Mouse (Mus musculus): ENCODE measurements around the gene Hmces.

Gene Hmces

GRCm38 (mm10) chr6:87913661-87914325 is at the start of gene Hmces:
Gene Hmces (plus strand): TSS chr6:87913935.
- peak; percentile 45 for DNase-seq (ENCODE audit: low read depth, low spot score)

GRCm38 (mm10) chr6:87866211-87866610 is 47.5 kb upstream of the Hmces start:
- no peak for DNase-seq (ENCODE audit: low read depth, low spot score)

GRCm38 (mm10) chr6:87867256-87867655 is 46.5 kb upstream of the Hmces start:
- no peak for DNase-seq (ENCODE audit: low read depth, low spot score)

- DNase-seq (ENCODE audit: low read depth, low spot score): no peak
Observed at GRCm38 (mm10) chr6:87868871-87869506, 44.7 kb upstream of the Hmces start.

- no peak for DNase-seq (ENCODE audit: low read depth, low spot score)
Observed at GRCm38 (mm10) chr6:87870440-87870839, 43.3 kb upstream of the Hmces start.

GRCm38 (mm10) chr6:87871240-87871639 is 42.5 kb upstream of the Hmces start:
- DNase-seq (ENCODE audit: low read depth, low spot score): no peak

- DNase-seq (ENCODE audit: low read depth, low spot score): no peak
Observed at GRCm38 (mm10) chr6:87873104-87873503, 40.6 kb upstream of the Hmces start.

- no peak for DNase-seq (ENCODE audit: low read depth, low spot score)
Observed at GRCm38 (mm10) chr6:87873963-87874362, 39.8 kb upstream of the Hmces start.

GRCm38 (mm10) chr6:87875083-87875482 is 38.7 kb upstream of the Hmces start:
- DNase-seq (ENCODE audit: low read depth, low spot score): no peak

GRCm38 (mm10) chr6:87875562-87875961 is 38.2 kb upstream of the Hmces start:
- DNase-seq (ENCODE audit: low read depth, low spot score): no peak

- DNase-seq (ENCODE audit: low read depth, low spot score): no peak
Observed at GRCm38 (mm10) chr6:87876068-87876643, 37.6 kb upstream of the Hmces start.

GRCm38 (mm10) chr6:87879010-87879409 is 34.7 kb upstream of the Hmces start:
- no peak for DNase-seq (ENCODE audit: low read depth, low spot score)

- DNase-seq (ENCODE audit: low read depth, low spot score): no peak
Observed at GRCm38 (mm10) chr6:87879628-87880027, 34.1 kb upstream of the Hmces start.

- no peak for DNase-seq (ENCODE audit: low read depth, low spot score)
Observed at GRCm38 (mm10) chr6:87882221-87882620, 31.5 kb upstream of the Hmces start.

GRCm38 (mm10) chr6:87882816-87883215 is 30.9 kb upstream of the Hmces start:
- DNase-seq (ENCODE audit: low read depth, low spot score): peak; percentile 36

- no peak for DNase-seq (ENCODE audit: low read depth, low spot score)
Observed at GRCm38 (mm10) chr6:87886721-87887120, 27.0 kb upstream of the Hmces start.

GRCm38 (mm10) chr6:87887594-87888233 is 26.0 kb upstream of the Hmces start, which contains the start of gene Copg1:
Gene Copg1 (plus strand): TSS chr6:87887814.
- DNase-seq (ENCODE audit: low read depth, low spot score): peak; percentile 94

GRCm38 (mm10) chr6:87893931-87894330 is 19.8 kb upstream of the Hmces start:
- DNase-seq (ENCODE audit: low read depth, low spot score): no peak

GRCm38 (mm10) chr6:87898028-87898427 is 15.7 kb upstream of the Hmces start:
- DNase-seq (ENCODE audit: low read depth, low spot score): no peak

- no peak for DNase-seq (ENCODE audit: low read depth, low spot score)
Observed at GRCm38 (mm10) chr6:87906632-87907031, 7.1 kb upstream of the Hmces start.

GRCm38 (mm10) chr6:87909181-87909580 is 4.6 kb upstream of the Hmces start:
- no peak for DNase-seq (ENCODE audit: low read depth, low spot score)

- no peak for DNase-seq (ENCODE audit: low read depth, low spot score)
Observed at GRCm38 (mm10) chr6:87911559-87911958, 2.2 kb upstream of the Hmces start.

Measured in brain, embryonic 18.5 days (tissue).